Mouse (Mus musculus): ENCODE measurements around the gene Prr23a3.

GRCm38 (mm10) chr9:98820461-98820860 is 44.1 kb upstream of the Prr23a3 start:
- TF ChIP-seq CTCF (IDR thresholded peaks at IDR 0.05) (no peak), EP300 (IDR thresholded peaks at IDR 0.05) (no peak)
